Mouse (Mus musculus) cerebellum, adult 9-11 months (tissue): ENCODE data around the gene Shisal2a.

ENCODE experiments used
- DNase-seq: peaks from one replicate; pipeline ENCODE4 v3.0.0; 2022

The Shisal2a gene

GRCm38 (mm10) chr4:108383183-108383714, at the start of gene Shisal2a:
Gene Shisal2a (minus strand): TSS chr4:108383349.
- DNase-seq, result no peak

DNA sequence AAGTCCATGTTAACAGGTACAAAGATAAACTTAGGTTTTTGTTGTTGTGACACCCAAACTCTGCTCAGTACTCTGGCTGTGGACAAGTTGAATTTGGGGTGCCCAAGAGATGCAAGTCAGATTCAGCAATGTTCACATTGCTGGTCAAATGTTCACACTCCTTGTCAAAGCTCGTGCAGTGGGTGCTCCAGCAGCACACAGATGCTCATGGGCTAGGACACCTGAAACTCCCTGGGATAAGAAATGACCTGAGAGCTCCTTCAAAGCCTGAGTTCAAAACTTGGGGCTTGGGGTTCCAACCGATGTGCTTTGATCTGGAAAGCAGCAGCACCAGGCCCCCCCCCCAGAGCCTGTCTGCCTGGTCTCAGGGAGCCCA, 48.4 kb upstream of the Shisal2a start:
- no peak for DNase-seq

DNA sequence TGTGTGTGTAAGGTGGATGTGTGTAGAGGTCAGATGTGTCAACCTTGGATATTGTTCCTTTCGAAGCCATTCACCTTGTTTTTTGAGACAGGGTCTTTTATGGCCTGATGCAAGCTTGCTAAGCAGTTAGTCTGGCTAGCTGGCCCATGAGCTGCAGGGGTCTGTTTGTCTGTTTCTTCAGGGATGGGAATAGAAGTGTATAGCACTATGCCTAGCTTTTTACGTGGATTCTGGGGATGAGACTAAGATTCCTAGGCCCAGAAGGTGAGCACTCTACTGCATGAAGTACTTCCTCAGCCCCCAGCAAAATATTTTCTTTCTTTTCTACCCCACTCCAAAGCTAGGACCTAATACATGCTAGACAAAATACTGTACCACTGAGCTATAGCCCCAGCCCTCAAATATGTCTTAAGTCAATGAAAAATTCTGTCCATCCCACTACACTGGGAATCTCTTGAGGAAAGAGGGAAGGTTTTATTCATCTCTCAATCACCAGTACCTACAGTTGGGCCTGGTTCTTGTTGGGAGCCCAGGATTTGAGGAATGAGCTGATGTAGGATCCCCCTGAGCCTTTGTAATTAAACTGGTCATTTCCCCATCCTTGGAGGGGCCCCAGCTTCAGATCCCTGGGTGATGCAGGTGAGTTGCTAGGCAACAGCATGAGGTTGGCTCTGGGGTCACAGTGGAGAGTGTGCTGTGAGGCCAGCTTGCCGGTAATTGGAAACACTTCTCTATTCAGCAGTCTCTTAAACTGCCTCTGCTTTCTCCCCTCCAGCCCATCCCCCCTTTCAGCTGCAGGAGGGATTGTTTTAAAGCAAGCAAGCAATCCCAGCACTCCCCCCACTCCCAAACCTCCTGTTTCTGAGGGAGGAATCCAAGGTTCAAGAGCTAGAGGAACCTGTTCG, 47.8 kb upstream of the Shisal2a start:
- DNase-seq, result no peak

GRCm38 (mm10) chr4:108428341-108428721, 45.2 kb upstream of the Shisal2a start:
- no peak for DNase-seq

GRCm38 (mm10) chr4:108427719-108428340, 44.7 kb upstream of the Shisal2a start:
- DNase-seq, result no peak

DNA sequence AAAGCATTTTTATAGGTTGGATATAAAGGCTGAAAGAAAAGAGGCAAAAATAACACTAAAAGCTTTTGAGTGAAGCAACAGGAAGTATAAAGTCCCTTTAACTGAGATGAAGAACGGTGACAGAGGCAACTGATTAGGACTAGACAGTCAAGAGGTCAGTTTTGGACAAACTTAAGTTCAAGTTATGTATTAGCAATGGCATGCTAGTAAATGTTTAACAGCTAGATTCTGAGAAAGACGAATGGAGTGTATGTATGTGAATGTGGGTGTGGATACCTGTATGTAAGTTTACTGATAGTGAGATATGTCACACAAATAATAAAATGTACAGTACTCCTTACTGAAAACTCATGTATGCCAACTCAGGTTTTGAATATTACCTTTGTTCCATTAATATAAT, 41.4 kb upstream of the Shisal2a start:
- no peak for DNase-seq

- DNase-seq, result no peak
Observed at GRCm38 (mm10) chr4:108407621-108408020, 24.5 kb upstream of the Shisal2a start.

DNA sequence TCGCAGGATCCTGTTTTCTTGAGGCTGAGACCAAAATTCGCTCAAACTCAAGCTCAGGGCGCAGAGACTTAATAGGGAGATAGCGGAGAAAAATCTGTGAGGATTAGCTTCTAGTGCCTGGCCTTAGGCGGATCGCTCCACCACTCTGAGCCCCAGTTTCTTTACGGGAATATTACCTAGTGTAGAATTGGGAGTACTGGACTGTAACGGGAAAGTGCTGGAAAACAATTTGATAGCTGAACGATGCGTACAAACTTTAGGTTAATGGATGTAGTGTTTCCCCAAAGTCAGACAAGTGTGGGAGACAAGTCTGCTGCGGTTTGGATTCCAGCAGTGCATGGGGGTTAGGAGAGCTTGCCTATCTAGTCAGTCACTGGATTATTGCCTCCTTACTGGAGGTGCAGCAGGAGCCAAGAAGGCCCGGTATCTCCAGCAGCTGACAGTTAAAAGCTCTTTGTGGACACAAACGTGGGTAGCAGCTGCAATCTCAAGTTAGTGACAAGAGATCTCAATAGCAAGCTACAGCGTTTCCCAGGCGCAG, 23.8 kb upstream of the Shisal2a start, which contains the start of gene Gpx7:
Gpx7 (minus strand) TSS at position 101 of the 541 bp plus-strand sequence.
- no peak for DNase-seq

DNA sequence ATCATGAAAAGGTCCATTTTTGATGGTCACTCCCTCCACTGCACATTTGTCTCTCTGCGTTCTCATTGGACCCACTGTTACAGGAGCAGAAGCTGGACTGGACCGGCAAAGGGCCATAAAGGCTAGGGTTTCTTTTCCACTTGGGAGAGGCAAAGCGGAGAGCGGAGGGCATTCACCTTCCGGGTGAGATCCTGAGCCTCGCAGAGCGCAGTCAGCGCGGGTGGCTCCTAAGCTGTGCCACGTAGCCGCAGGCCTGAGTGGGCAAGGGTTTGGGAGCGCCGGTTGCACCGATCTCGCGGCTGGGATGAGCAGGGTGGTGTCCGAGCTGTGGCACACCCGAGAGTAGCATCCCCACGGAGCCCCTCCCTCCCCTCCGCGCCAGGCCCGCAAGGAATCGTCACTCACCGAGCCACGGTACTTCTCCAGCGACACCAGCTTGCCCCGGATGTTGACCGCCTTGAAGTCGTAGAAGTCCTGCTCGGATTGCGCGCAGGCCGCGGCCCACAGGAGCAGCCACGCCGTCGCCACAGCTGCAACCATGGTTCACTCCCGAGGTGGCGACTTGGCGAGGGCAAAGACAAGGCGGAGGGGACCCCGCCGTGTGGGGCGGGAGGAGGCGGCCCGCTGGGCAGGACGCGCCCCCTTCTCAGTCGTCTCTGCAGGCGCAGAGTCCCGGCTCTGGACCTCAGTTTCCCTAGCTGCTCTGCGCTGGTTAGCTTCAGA, 23.1 kb upstream of the Shisal2a start:
- DNase-seq, result peak; percentile 81

GRCm38 (mm10) chr4:108405766-108406137, 22.6 kb upstream of the Shisal2a start:
- DNase-seq, result no peak

- no peak for DNase-seq
Observed at GRCm38 (mm10) chr4:108403861-108404635, 20.9 kb upstream of the Shisal2a start.

DNA sequence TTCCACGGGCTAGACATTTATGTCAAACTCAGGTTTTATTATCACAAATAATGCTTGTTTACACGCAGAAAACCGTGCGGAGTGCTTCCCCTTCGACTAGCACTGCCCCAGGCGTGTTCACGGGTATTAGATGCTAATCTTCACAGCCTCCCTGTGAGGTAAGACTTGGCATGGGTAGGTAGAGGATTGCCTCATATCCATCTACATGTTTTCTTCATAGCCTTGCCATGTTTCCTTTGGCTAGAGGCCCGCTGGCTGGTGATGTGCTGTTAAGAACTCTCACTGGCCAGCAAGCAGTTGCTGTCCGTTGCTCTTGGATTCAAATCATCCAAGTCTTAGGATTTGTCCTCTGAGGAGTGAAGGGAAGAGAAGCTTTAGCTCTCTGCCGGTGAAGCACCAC, 17.2 kb upstream of the Shisal2a start:
- DNase-seq, result no peak

GRCm38 (mm10) chr4:108394236-108394635, 11.1 kb upstream of the Shisal2a start:
- DNase-seq, result no peak

DNA sequence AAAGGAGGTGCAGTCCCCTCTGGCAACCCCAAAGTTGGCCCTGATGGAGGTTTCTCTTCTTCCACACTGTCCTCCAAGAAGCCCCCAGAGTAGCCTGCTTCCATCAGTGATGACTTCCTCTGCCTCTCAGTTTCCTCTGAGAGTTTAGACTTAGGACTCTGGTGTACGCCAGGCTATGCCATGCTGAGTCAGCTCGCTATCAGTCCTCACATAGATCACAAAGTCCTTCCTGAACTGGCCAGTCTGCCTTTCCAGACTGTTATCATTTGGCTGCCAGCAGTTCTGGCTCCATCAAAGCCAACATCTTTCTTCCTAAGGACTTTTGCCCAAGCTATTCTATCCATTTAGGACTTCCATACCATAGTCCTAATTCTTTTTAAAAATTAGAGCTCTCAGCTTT, 9.4 kb upstream of the Shisal2a start:
- DNase-seq, result no peak

- DNase-seq, result no peak
Observed at GRCm38 (mm10) chr4:108391124-108391523, 8.0 kb upstream of the Shisal2a start.

DNA sequence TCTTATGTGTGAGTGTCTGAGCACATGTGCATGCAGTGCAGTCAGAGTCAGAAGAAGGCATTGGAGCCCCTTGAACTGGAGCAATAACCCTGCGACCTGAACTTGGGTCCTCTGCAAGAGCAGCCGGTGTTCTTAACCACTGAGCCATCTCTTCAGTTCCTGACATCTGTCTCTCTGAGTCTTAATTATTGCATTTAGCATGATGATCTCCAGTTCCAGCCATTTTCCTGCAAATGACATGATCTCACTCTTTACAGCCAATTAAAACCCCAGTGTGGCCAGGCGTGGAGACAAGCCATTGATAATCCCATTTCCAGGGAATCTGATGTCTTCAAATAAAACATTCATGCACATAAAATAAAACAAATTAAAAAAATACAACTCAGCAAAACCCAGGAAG, 5.6 kb upstream of the Shisal2a start:
- DNase-seq, result no peak

GRCm38 (mm10) chr4:108387681-108388253, 4.6 kb upstream of the Shisal2a start:
- DNase-seq, result peak; percentile 58

GRCm38 (mm10) chr4:108387106-108387505, 4.0 kb upstream of the Shisal2a start:
- DNase-seq, result no peak

- DNase-seq, result no peak
Observed at GRCm38 (mm10) chr4:108386087-108386486, 2.9 kb upstream of the Shisal2a start.

DNA sequence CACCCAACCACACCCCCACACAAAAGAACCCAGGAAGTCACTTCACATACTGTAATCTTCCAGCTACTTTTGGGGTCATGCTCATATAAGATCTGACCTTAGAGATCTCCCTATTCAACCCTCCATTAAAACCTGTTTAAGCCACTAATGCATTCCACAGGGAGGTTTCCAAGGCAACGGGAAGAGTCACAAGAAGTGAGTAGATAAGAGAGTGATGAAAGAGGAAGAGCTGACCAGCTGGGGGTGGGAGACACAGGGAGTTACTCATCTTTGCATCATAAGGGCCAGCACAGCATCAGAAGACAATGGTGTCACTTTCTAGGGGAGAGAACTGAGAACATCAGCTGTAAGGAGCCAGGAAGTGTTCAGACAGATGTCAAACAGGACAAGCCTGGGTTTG, 3.0 kb downstream of the Shisal2a start:
- DNase-seq, result no peak

GRCm38 (mm10) chr4:108379476-108379875, 3.7 kb downstream of the Shisal2a start:
- DNase-seq, result no peak

GRCm38 (mm10) chr4:108372166-108372565, 11.0 kb downstream of the Shisal2a start:
- DNase-seq, result no peak
